Mouse (Mus musculus) neutrophil, adult 65 days (primary cell): ENCODE measurements around the gene Krt15. TPM values are rescaled to one million over a fixed set of nuclear protein-coding genes. Genes with fewer than 3 reads are reported as not detected.

Experiments
- total RNA-seq: library from RNA; stranded (reverse); gene quantifications from 2 replicates; pipeline ENCODE4 v1.2.4, GENCODE M21; 2023

Gene Krt15
- total RNA-seq = not detected in 2 replicates

DNA sequence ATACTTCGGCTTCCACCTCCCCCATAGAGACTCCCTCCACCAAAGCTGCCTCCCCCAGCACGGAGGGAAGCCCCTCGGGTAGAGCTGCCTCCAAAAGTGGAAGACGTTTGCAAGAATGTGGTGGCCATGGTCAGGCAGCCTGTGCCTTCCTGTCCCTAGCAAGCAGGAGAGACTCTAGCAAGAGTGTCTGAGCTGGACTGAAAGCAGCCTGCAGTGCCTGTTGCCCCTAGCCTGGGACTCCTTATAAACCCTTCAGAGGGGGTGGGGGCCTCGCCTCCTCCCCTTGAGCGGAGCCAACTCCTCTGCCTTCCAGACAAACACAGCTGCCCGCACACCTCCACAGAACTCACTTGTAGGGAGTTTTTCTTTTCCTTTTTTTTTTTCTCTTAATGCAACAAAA lies at the start of gene Krt15:
Gene Krt15 (minus strand): TSS at position 198 of the 400 bp plus-strand sequence.

GRCm38 (mm10) chr11:100148615-100149330 lies 13.0 kb upstream of the Krt15 start, which contains the start of gene Krt19:
TSS of gene Krt19 (minus strand) at chr11:100148665.

DNA sequence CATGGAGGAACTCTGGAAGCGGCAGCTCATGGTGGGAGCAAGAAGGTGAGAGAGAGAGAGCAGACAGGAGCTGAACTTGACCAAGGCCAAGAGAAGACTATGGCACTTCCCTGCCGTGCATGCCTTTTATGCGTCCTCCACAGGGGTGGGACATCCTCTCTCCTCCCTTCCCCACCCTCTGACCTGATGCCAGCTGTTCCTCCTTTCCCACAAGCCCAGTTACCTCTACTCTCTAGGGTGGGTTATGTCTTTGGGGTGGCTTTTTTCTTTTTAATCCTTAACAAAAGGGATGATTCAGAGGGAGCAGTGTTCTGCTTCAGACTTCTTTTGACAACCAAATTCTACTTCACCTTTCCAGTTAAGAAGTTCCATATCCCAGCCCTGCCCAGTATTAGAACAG lies 14.3 kb downstream of the Krt15 start, which contains the start of gene Krt13:
Gene Krt13 (minus strand): TSS at position 101 of the 400 bp plus-strand sequence.

GRCm38 (mm10) chr11:100105576-100106122 lies 30.1 kb downstream of the Krt15 start, which contains the start of gene Krt36:
TSS of gene Krt36 (minus strand) at chr11:100105626.

DNA sequence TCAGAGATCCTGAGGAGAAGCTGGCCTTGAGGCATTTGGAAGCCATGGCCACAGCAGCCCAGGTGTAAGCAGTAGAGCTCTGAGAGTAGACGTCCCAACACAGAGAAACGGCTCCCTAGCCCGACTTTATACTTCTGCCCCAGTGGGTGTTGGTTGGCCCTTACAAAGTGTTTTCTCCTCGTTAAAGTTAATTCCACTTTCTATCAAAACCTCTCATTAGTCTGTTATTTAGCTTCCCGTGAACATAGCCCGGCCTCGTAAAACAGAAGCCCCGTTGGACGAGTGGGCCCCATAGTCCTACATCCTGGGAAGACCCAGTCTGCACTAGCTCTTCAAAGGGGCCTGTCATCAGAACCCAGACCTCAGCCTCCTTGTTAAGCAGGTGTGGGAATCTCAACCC lies 39.6 kb downstream of the Krt15 start, which contains the start of gene Krt35:
Gene Krt35 (minus strand): TSS at position 101 of the 400 bp plus-strand sequence.

DNA sequence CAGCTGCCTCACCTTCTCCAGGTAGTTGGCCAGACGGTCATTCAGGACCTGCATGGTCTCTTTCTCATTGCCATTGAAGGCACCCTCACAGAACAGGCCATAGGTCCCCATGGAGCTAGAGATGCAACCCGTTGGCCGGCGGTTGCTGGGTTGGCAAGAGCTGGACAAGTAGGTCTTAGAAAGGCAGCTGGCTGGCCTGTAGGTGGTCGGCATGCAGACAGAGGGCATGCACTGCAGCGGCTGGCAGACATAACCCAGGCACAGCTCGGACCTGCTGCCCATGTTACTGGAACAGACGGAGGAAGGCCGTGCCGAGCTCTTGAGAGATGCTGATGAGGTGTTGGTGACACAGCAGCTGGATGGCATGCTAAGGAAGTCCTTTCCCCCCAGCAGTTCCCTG lies 47.9 kb downstream of the Krt15 start, which contains the start of gene Krt32:
Gene Krt32 (minus strand): TSS at position 366 of the 400 bp plus-strand sequence.

Other genes with a start within 250 kb of the Krt15 start
- not detected in 2 replicates for gene Krtap31-1, start 228.0 kb downstream of the Krt15 start, total RNA-seq
- gene Gm11565, start 221.2 kb downstream of the Krt15 start, total RNA-seq = not detected in 2 replicates
- not detected in 2 replicates for gene Krtap31-2, start 199.6 kb downstream of the Krt15 start, total RNA-seq
- gene Krtap9-5, start 187.5 kb downstream of the Krt15 start, total RNA-seq = not detected in 2 replicates
- gene Krtap29-1, start 156.9 kb downstream of the Krt15 start, total RNA-seq = not detected in 2 replicates
- gene Krtap16-1, start 149.3 kb downstream of the Krt15 start, total RNA-seq = not detected in 2 replicates
- not detected in 2 replicates for gene Krtap17-1, start 141.9 kb downstream of the Krt15 start, total RNA-seq
- gene Krt33a, start 119.7 kb downstream of the Krt15 start, total RNA-seq = not detected in 2 replicates
- gene Krt33b, start 106.1 kb downstream of the Krt15 start, total RNA-seq = not detected in 2 replicates
- gene Krt34, start 94.4 kb downstream of the Krt15 start, total RNA-seq = not detected in 2 replicates
- not detected in 2 replicates for gene Krt31, start 85.4 kb downstream of the Krt15 start, total RNA-seq
- not detected in 2 replicates for gene Krt32, start 47.7 kb downstream of the Krt15 start, total RNA-seq
- not detected in 2 replicates for gene Krt35, start 39.7 kb downstream of the Krt15 start, total RNA-seq
- gene Krt36, start 30.3 kb downstream of the Krt15 start, total RNA-seq = not detected in 2 replicates
- gene Krt13, start 14.4 kb downstream of the Krt15 start, total RNA-seq = not detected in 2 replicates
- not detected in 2 replicates for gene Krt19, start 12.7 kb upstream of the Krt15 start, total RNA-seq
- gene Krt9, start 57.3 kb upstream of the Krt15 start, total RNA-seq = not detected in 2 replicates
- gene Krt14, start 71.6 kb upstream of the Krt15 start, total RNA-seq = not detected in 2 replicates
- not detected in 2 replicates for gene Krt16, start 113.0 kb upstream of the Krt15 start, total RNA-seq
- gene Krt17, start 125.1 kb upstream of the Krt15 start, total RNA-seq = not detected in 2 replicates
- not detected in 2 replicates for gene Krt42, start 133.9 kb upstream of the Krt15 start, total RNA-seq
- gene Eif1, start 184.0 kb upstream of the Krt15 start, total RNA-seq = 1,814 and 1,969 TPM in 2 replicates
- gene Gast, start 198.5 kb upstream of the Krt15 start, total RNA-seq = not detected in 2 replicates
- gene Hap1, start 220.2 kb upstream of the Krt15 start, total RNA-seq = 0.22 and 0.34 TPM in 2 replicates